Mouse (Mus musculus): ENCODE data around the gene Ubxn10.

- TF ChIP-seq POLR2A (IDR thresholded peaks at IDR 0.05; ENCODE audit: borderline replicate concordance, low read depth, low read length) (no peak), CTCF (IDR thresholded peaks at IDR 0.05; ENCODE audit: low read depth, low read length) (no peak)
These were observed 17.5 kb upstream of the Ubxn10 start for GRCm38 (mm10) chr4:138754432-138754831.
